Mouse (Mus musculus) forebrain, embryonic 15.5 days (tissue): Measurements from ENCODE around the gene Sppl2c. TPM values are rescaled to one million over a fixed set of nuclear protein-coding genes. Genes with fewer than 3 reads are reported as not detected.

ENCODE experiments used
- ATAC-seq: fragments of 200-750 bp; cut with Nextera tagmentation; replicated peaks from 2 replicates; pipeline ENCODE4 v1.8.0; 2017; ENCODE audit warnings: mild to moderate bottlenecking, moderate TSS enrichment, moderate library complexity
- H3K27ac ChIP-seq: fragments of 300-500 bp; sonication (generic); replicated peaks from 2 replicates; pipeline ENCODE4 v1.5.1; 2015; ENCODE audit warnings: mild to moderate bottlenecking, inconsistent platforms
- H3K27me3 ChIP-seq: fragments of 300-500 bp; sonication (generic); 2 replicates; pipeline ENCODE4 v1.6.1; 2015; ENCODE audit warnings: inconsistent platforms
- H3K36me3 ChIP-seq: fragments of 300-500 bp; sonication (generic); 2 replicates; pipeline ENCODE4 v1.6.1; 2015; ENCODE audit warnings: mild to moderate bottlenecking, inconsistent platforms
- H3K4me1 ChIP-seq: fragments of 300-500 bp; sonication (generic); 2 replicates; pipeline ENCODE4 v1.6.1; 2015; ENCODE audit warnings: inconsistent platforms
- H3K4me2 ChIP-seq: fragments of 300-500 bp; sonication (generic); replicated peaks from 2 replicates; pipeline ENCODE4 v1.6.1; 2015; ENCODE audit warnings: mild to moderate bottlenecking, inconsistent platforms
- H3K4me3 ChIP-seq: fragments of 300-500 bp; sonication (generic); 2 replicates; pipeline ENCODE4 v1.5.1; 2015; ENCODE audit warnings: mild to moderate bottlenecking, inconsistent platforms
- H3K9ac ChIP-seq: fragments of 300-500 bp; sonication (generic); replicated peaks from 2 replicates; pipeline ENCODE4 v1.6.1; 2015; ENCODE audit warnings: mild to moderate bottlenecking, inconsistent platforms
- H3K9me3 ChIP-seq: fragments of 300-500 bp; sonication (generic); 2 replicates; pipeline ENCODE4 v1.6.1; 2016; ENCODE audit warnings: inconsistent platforms
- WGBS: fragments of 180-500 bp; shearing (Covaris S2); methylation state at CpG from one replicate; pipeline ENCODE4 v1.1.7; 2015; ENCODE audit warnings: mixed read lengths; 5-methylcytosine and 5-hydroxymethylcytosine counted together
- polyA plus RNA-seq: library from polyadenylated mRNA; unstranded; fragments of >200 nt; fragmentation: Nextera tagmentation; extraction: Ambion mirVana; gene quantifications from 2 replicates; pipeline ENCODE4 v1.2.1, GENCODE M21; 2015

Gene Sppl2c
- polyA plus RNA-seq, 1 experiment from 2014 or later = not detected

DNA sequence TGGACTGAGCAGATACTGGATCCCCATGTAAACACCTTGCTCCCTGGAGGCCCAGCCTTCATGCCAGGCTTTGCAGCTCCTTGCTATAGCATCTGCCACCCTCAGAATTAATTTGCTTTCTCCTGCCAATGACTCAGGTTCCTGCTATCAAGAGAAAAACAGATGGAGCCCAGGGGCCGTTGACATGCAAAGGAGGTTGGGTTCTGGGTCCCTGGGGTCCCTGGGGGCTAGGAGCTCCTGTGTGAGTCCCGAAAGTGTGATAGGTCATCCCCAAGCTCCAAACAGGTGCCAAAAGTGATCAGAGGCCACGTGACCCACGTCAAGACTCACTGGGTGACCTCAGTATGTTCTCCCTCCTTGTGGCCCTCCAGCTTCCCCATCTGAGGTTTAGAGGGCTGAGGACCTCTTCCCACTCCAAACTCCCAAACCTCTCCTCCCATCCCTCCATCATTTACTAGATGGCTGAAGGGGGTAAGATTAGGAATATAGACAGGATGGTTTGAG is 26.3 kb upstream of the Sppl2c start:
- H3K4me2 ChIP-seq = no peak overlapping the region
- ATAC-seq = no peak
- H3K9ac ChIP-seq = no peak overlapping the region
- WGBS = 88% methylated on average over 4 of the region's 4 CpGs
- peaks cover 20% of the 10 kb centered on the region for H3K4me1 ChIP-seq
- no peak overlapping the region for H3K27ac ChIP-seq
- H3K27me3 ChIP-seq = no peaks in the 10 kb centered on the region; the same call in 1 of the 2 replicates
- no peaks in the 10 kb centered on the region for H3K9me3 ChIP-seq
- no peak overlapping the region for H3K4me3 ChIP-seq
- no peaks in the 10 kb centered on the region for H3K36me3 ChIP-seq

DNA sequence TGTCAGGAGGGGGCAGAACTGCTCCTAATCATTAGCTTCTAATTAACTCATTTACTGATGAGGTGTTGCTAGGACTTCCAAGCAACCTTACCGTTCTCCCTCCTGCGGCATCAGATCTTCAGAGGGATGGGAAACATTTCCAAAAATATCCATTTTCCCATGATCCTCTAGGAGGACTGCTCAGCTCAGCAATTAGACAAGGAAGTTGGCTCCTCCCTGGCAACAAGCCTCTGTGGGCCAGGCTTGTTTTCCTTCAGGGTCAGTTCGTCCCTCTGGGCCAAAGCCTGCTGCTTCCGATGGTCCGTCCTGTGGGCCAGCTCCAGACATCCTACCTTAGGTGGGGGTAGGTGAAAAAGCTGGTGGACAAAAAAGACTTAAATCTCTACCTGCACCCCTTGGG is 25.0 kb upstream of the Sppl2c start:
- no peak for ATAC-seq
- H3K9me3 ChIP-seq = no peaks in the 10 kb centered on the region

DNA sequence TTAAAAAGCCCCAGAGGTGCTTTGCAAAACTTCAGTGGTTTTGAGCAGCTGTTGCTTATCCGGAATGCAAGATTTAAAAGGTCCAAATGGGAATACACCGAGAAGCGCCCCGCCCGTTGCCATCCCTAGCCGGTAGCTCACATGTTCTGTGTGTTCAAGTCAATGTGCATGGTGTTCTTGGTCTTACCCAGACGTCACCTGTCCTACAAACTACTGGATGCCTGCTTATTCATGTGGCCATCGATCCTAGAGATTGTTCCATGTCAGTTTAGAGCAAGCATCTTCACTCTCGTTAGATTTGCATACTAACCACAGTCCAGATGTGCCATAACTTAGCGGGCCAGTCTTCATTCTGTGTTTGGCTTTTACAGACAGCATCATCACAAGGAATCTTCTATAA is 21.9 kb upstream of the Sppl2c start:
- ATAC-seq = no peak
- Histone ChIP-seq H3K27ac (no peak overlapping the region), H3K27me3 (no peaks in the 10 kb centered on the region; the same call in 1 of the 2 replicates), H3K36me3 (no peaks in the 10 kb centered on the region), H3K4me2 (no peak overlapping the region), H3K9me3 (no peaks in the 10 kb centered on the region), H3K4me1 (no peaks in the 10 kb centered on the region), H3K9ac (no peak overlapping the region), H3K4me3 (no peak overlapping the region)
- 92% methylated on average over 10 of the region's 10 CpGs for WGBS

More for the DNA sequence above, 25.0 kb upstream of the Sppl2c start:
- no peaks in the 10 kb centered on the region; the same call in 1 of the 2 replicates for H3K27me3 ChIP-seq
- H3K36me3 ChIP-seq = no peaks in the 10 kb centered on the region
- no peak overlapping the region for H3K27ac ChIP-seq
- H3K4me3 ChIP-seq = no peak overlapping the region
- no peak overlapping the region for H3K9ac ChIP-seq
- 80% methylated on average over 5 of the region's 5 CpGs for WGBS
- H3K4me2 ChIP-seq = no peak overlapping the region
- H3K4me1 ChIP-seq = peaks cover 16% of the 10 kb centered on the region

DNA sequence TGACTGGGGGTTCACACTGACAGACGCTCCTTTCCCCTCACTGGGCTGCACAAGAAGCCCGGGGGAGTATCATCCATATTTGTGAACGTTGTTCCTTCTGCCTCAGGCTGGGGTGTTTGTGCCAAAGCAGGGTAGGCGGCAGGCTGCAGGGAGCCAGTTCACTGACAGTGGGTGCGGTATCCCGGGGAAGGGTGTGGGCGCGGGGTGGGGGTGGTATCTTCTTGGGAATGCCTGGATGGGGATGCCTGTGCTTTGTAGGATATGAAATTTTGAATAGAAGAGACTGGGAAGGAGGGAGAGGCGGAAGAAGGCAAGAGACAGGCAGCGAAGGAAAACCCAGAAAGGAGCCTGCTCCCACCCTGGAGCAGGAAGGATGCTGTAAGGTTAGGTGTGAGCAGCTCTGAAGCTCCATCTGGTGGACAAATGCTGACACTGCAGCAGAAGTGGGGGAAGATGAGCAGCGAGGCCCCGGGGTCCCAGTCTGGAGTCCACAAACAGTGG is 14.8 kb upstream of the Sppl2c start:
- Histone ChIP-seq H3K9me3 (no peaks in the 10 kb centered on the region), H3K36me3 (no peaks in the 10 kb centered on the region), H3K27me3 (no peaks in the 10 kb centered on the region), H3K4me3 (peak overlapping the region; percentile 21), H3K4me2 (peak overlapping the region; percentile 30), H3K4me1 (peaks cover 4% of the 10 kb centered on the region), H3K9ac (no peak overlapping the region), H3K27ac (no peak overlapping the region)
- 27% methylated on average over 12 of the region's 12 CpGs for WGBS
- peak; percentile 68 for ATAC-seq

DNA sequence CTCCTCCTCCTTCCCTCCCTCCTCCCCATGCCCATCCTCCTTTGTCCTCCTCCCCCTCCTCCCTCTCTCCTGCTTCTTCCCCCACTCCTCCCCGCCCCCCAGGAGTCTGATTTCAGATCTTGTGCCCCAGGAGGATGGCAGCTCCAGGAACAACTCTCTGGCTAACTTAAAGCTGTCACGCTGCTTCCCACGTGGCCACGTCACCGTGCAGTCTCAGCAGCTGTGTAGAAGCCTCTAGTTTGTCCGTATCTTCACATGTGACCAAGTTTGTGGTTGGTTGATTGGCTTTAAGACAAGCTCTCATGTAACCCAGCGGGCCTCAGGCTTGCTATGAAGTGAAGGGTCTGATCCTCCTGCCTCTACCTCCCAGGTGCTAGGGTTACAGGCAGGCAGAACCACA is 7.2 kb upstream of the Sppl2c start:
- H3K27ac ChIP-seq = no peak overlapping the region
- H3K36me3 ChIP-seq = no peaks in the 10 kb centered on the region
- no peak overlapping the region for H3K9ac ChIP-seq
- no peak for ATAC-seq
- H3K4me2 ChIP-seq = no peak overlapping the region
- H3K9me3 ChIP-seq = no peaks in the 10 kb centered on the region
- H3K4me3 ChIP-seq = no peak overlapping the region
- H3K4me1 ChIP-seq = 0 out of 2 replicates have a peak, but pooled peaks cover 3% of the 10 kb centered on the region
- 37% methylated on average over 7 of the region's 7 CpGs for WGBS
- H3K27me3 ChIP-seq = no peaks in the 10 kb centered on the region; the same call in 1 of the 2 replicates

DNA sequence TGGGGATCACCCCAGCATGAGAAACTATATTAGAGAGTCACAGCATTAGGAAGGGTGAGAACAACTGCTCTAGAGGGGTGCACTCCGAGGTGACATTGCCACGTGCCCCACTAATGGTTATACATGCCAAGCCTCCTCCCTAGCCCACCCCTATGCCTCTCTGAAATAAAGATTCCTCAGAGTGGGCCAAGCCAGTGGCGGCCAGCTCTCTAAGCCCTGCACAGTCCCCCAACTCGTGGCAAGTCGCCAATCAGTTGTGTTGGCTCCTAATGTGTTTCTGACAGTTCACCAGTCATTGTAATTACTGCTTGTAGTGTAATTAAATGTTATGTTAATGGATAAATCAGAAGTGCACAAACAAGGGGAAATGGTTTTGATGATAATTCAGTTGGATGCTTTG is 6.3 kb upstream of the Sppl2c start:
- Histone ChIP-seq H3K9me3 (no peaks in the 10 kb centered on the region), H3K4me3 (no peak overlapping the region), H3K27me3 (no peaks in the 10 kb centered on the region; the same call in 1 of the 2 replicates), H3K27ac (no peak overlapping the region), H3K4me1 (0 out of 2 replicates have a peak, but pooled peaks cover 3% of the 10 kb centered on the region), H3K9ac (no peak overlapping the region), H3K4me2 (no peak overlapping the region), H3K36me3 (no peaks in the 10 kb centered on the region)
- 31% methylated on average over 5 of the region's 5 CpGs for WGBS
- peak; percentile 68; the same call in 1 of the 2 replicates for ATAC-seq

DNA sequence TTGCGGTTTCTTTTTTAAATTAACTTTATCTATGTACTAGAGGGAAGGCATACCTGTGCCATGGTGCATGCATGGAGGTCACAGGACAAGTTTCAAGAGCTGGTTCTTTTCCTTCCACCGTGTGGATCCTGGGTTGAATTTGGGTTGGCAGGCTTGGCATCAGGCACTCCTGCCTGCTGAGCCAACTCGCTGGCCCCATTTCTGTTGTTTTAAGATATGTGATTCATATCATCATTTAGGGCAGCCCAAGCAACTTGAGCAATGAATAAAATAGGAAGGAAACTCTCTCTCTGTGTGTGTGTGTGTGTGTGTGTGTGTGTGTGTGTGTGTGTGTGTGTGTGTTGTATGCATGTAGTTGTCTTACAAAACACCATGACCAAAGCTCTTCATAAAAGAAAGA is 4.0 kb upstream of the Sppl2c start:
- 0 out of 2 replicates have a peak, but pooled peaks cover 3% of the 10 kb centered on the region for H3K4me1 ChIP-seq
- no peaks in the 10 kb centered on the region for H3K9me3 ChIP-seq
- no peak overlapping the region for H3K4me2 ChIP-seq
- WGBS = 93% methylated on average over 3 of the region's 3 CpGs
- no peak overlapping the region for H3K27ac ChIP-seq
- no peak for ATAC-seq
- H3K4me3 ChIP-seq = no peak overlapping the region
- no peak overlapping the region for H3K9ac ChIP-seq
- no peaks in the 10 kb centered on the region; the same call in 1 of the 2 replicates for H3K27me3 ChIP-seq
- H3K36me3 ChIP-seq = no peaks in the 10 kb centered on the region

DNA sequence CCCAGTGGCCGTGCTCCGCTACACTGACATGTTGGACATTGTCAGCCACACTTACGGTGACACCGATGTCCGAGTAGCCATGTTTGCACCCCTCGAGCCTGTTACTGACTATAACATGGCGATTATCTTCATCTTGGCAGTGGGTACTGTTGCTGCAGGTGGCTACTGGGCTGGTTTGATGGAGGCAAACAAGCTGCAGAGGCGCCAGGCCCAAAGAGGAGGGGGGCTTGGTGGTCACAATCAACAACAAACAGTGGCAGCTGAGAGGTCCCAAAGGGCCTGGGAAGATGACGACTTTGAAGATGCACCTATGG is 667 bp downstream of the Sppl2c start:
- Histone ChIP-seq H3K9ac (no peak overlapping the region), H3K4me1 (no peaks in the 10 kb centered on the region), H3K27me3 (no peaks in the 10 kb centered on the region; the same call in 1 of the 2 replicates), H3K4me2 (no peak overlapping the region), H3K9me3 (no peaks in the 10 kb centered on the region), H3K4me3 (no peak overlapping the region), H3K27ac (no peak overlapping the region), H3K36me3 (no peaks in the 10 kb centered on the region)
- ATAC-seq = no peak
- 94% methylated on average over 9 of the region's 9 CpGs for WGBS

DNA sequence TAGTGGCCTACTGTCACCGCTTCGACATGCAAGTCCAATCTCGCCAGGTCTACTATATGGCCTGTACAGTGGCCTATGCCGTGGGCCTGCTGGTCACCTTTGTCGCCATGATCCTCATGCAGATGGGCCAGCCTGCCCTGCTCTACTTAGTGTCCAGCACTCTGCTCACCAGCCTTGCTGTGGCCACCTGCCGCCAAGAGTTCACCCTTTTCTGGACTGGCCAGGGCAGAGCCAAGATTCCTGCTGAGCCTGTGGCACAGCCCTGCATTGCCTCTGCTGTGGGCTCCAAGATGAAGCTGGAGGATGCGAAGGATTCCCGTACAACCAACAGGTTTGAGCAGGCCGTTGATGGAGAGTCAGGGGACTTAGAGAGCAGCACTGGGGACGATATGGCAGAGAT is 1.6 kb downstream of the Sppl2c start:
- Histone ChIP-seq H3K4me3 (no peak overlapping the region), H3K27ac (no peak overlapping the region), H3K36me3 (no peaks in the 10 kb centered on the region), H3K27me3 (no peaks in the 10 kb centered on the region; the same call in 1 of the 2 replicates), H3K9me3 (no peaks in the 10 kb centered on the region), H3K4me1 (no peaks in the 10 kb centered on the region), H3K9ac (no peak overlapping the region), H3K4me2 (no peak overlapping the region)
- WGBS = 94% methylated on average over 10 of the region's 10 CpGs
- no peak for ATAC-seq

DNA sequence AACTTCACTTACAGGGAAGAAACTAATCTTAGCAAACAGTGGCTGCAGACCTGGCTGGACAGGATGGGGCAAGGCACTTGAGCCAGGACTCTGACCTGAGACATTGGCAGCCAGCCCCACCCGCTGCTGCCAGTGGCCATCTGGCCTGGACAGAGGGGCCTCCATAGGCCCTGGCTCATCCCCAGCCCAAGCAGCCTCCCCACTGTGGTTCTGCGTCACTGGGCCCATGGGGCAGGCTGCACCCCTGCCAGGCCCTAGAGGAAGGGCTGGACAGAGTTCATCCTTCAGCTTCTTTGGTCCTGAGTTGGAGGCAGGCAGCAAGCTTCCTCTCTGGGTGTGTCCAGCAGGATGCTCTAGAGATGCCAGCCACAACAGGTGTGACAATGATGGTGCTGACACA is 3.9 kb downstream of the Sppl2c start:
- Histone ChIP-seq H3K36me3 (no peaks in the 10 kb centered on the region), H3K9ac (no peak overlapping the region), H3K9me3 (no peaks in the 10 kb centered on the region), H3K27ac (no peak overlapping the region), H3K4me3 (no peak overlapping the region), H3K27me3 (no peaks in the 10 kb centered on the region), H3K4me1 (no peaks in the 10 kb centered on the region), H3K4me2 (no peak overlapping the region)
- no peak for ATAC-seq
- 84% methylated on average over 2 of the region's 2 CpGs for WGBS

DNA sequence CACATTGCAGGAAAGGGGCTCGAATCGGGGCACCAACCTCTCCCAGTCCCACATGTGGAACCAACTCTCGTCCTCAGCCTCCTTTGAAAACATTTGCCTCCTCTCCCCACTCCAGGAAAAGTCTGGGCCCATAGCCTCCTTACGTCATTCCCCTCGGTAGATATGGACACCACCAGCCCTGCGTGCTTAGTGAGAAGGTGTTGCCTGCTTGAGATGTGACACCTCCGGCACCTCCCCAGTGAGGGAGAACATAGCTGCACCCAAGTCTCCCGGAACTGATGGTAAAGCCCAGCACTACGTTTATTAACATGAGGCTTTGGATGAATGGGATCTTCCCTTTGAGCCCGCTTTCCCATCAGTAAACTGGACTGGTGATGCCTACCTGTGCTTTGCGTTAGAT is 9.3 kb downstream of the Sppl2c start:
- 78% methylated on average over 11 of the region's 11 CpGs for WGBS
- Histone ChIP-seq H3K4me2 (peak overlapping the region; percentile 25; the same call in 1 of the 2 replicates), H3K36me3 (no peaks in the 10 kb centered on the region), H3K27me3 (peaks cover 11% of the 10 kb centered on the region; the same call in 1 of the 2 replicates), H3K27ac (no peak overlapping the region), H3K9me3 (no peaks in the 10 kb centered on the region), H3K9ac (no peak overlapping the region; the same call in 1 of the 2 replicates), H3K4me1 (0 out of 2 replicates have a peak, but pooled peaks cover 2% of the 10 kb centered on the region), H3K4me3 (no peak overlapping the region)
- no peak for ATAC-seq

DNA sequence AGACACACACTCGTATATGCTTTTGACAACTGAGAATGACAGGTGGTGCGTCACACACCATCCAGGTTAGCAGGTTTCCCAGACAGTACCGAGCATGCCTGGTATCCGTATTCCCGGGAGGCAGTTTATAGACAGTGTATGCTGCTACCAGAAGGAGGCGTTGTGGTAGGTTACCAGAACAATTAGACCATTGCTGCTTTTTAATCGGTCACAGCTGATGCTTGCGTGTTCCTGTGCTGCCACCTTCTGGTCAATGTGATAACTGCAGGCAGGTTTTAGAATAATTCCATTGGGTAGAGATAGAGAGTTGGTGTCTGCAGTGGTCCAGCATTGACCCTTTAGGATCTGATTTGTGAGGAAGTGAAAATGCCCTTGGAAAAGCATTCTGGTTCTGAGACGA is 9.7 kb downstream of the Sppl2c start:
- Histone ChIP-seq H3K27ac (no peak overlapping the region), H3K4me3 (no peak overlapping the region), H3K27me3 (peaks cover 11% of the 10 kb centered on the region; the same call in 1 of the 2 replicates), H3K36me3 (no peaks in the 10 kb centered on the region), H3K9ac (no peak overlapping the region; the same call in 1 of the 2 replicates), H3K4me1 (0 out of 2 replicates have a peak, but pooled peaks cover 2% of the 10 kb centered on the region), H3K4me2 (peak overlapping the region; percentile 25; the same call in 1 of the 2 replicates), H3K9me3 (no peaks in the 10 kb centered on the region)
- ATAC-seq = peak; percentile 84
- WGBS = 7% methylated on average over 9 of the region's 9 CpGs

DNA sequence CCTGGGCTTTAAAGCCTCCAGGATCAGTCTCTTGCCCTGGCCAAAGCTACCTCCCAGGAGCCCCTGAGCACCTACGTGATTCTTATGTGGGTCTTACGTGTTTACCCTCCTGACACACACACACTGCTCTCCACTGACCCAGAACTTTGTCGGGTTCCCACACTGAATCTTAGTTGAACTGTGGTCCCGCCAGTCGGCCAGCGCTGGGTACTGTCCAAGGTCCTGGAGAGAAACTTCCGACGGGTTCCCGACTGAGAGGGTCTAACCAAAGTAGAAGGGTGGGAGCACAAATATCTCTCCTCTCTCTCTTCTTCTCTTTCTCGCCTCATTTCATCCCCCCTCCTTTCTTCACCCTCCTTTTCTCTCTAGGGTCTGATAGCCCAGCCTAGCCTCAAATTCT is 11.7 kb downstream of the Sppl2c start:
- Histone ChIP-seq H3K9ac (no peak overlapping the region), H3K4me3 (no peak overlapping the region), H3K4me1 (0 out of 2 replicates have a peak, but pooled peaks cover 2% of the 10 kb centered on the region), H3K27me3 (peaks cover 11% of the 10 kb centered on the region; the same call in 1 of the 2 replicates), H3K9me3 (0 out of 2 replicates have a peak, but pooled peaks cover 6% of the 10 kb centered on the region), H3K36me3 (no peaks in the 10 kb centered on the region), H3K27ac (no peak overlapping the region), H3K4me2 (no peak overlapping the region)
- ATAC-seq = no peak
- 12% methylated on average over 10 of the region's 10 CpGs for WGBS
